8 mouse cellular contexts compared by ENCODE assay signal in the genomic region with DNA sequence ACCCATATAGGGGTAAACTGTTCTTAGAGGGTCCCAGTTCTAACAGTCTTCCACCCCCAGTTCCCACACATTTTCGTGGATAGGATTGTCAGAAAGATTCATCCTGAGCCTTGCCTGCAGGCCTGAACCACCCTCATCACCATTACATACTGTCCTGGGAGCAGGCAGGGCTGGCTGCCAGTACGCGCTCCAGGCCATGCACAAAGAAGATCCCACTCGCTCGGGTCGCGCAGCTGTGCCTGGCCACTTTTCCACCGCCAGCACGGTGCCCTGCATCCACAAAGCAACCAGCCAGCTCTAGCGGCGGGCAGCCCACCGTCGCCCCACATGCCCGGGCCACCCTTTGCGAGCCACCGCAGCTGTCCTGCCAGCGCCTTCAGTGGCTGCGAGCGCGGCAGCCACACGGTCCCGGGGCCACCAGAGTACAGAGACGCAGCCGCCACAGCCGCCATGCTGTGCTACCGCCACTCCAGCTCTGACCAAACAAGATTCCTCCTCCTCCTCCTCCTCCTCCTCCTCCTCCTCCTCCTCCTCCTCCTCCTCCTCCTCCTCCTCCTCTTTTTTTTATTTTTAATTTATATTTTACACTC. TPM values are rescaled to one million over a fixed set of nuclear protein-coding genes. Genes with fewer than 3 reads are reported as not detected.
DNase-seq lines count a peak whose midpoint lies in the region; ATAC-seq and TF ChIP-seq lines count a peak whose summit lies in the region.

No protein-coding gene starts in this region.

- ATAC-seq in heart, embryonic 14.5 days (ENCODE audit: insufficient number of reproducible peaks, insufficient read depth, low FRiP score, low read depth): no peak
- no peak for ATAC-seq in forebrain, embryonic 12.5 days (ENCODE audit: low FRiP score)
- 0 out of 2 replicates have a peak, but pooled peaks have one; percentile 19 for ATAC-seq in limb, embryonic 13.5 days (ENCODE audit: low FRiP score, low read depth)
- ATAC-seq in activated CD4-positive, CD25-positive, alpha-beta regulatory T cell, adult 4 months: no peak
- no peak for ATAC-seq in CD4-positive, CD25-positive, alpha-beta regulatory T cell, adult 4 months

- H3K4me2 ChIP-seq in heart, embryonic 14.5 days (ENCODE audit: low read length): peak overlapping the region; percentile 54
- peak overlapping the region; percentile 34 for H3K4me2 ChIP-seq in forebrain, embryonic 12.5 days
- peak overlapping the region; percentile 49 for H3K4me2 ChIP-seq in limb, embryonic 13.5 days (replicated peaks)

- no peak for TF ChIP-seq POLR2A in ES-Bruce4 (IDR thresholded peaks at IDR 0.05; ENCODE audit: insufficient read depth, low read length)
- TF ChIP-seq POLR2A in cerebellum, adult 2 months (IDR thresholded peaks at IDR 0.05; ENCODE audit: borderline replicate concordance, insufficient read depth, low read length): no peak

- H3K27me3 ChIP-seq in heart, embryonic 14.5 days (ENCODE audit: control insufficient read depth, insufficient read depth, low read length): no peaks in the 10 kb centered on the region; the same call in none of the 2 replicates
- no peaks in the 10 kb centered on the region for H3K27me3 ChIP-seq in ES-Bruce4 (ENCODE audit: control insufficient read depth, insufficient read depth, low read length, poor library complexity, severe bottlenecking)
- H3K27me3 ChIP-seq in forebrain, embryonic 12.5 days: peaks cover 26% of the 10 kb centered on the region
- H3K27me3 ChIP-seq in limb, embryonic 13.5 days: peaks cover 16% of the 10 kb centered on the region; the same call in 1 of the 2 replicates
- H3K27me3 ChIP-seq in cerebellum, adult 2 months (ENCODE audit: control insufficient read depth, insufficient read depth, low read length): no peaks in the 10 kb centered on the region

- H3K4me3 ChIP-seq in heart, embryonic 14.5 days (ENCODE audit: control insufficient read depth in 1 of 2, insufficient read depth in 1 of 2, low read depth in 1 of 2, low read length in 2 of 2): peak overlapping the region; percentile 24 to 39; a peak in 3 of 4 replicates
- peak overlapping the region; percentile 62 for H3K4me3 ChIP-seq in ES-Bruce4 (ENCODE audit: low read depth, low read length)
- H3K4me3 ChIP-seq in forebrain, embryonic 12.5 days (replicated peaks): peak overlapping the region; percentile 19
- H3K4me3 ChIP-seq in limb, embryonic 13.5 days: peak overlapping the region; percentile 30
- no peak overlapping the region for H3K4me3 ChIP-seq in cerebellum, adult 2 months (replicated peaks; ENCODE audit: insufficient read depth, low read depth, low read length)

- no peaks in the 10 kb centered on the region for H3K4me1 ChIP-seq in heart, embryonic 14.5 days (ENCODE audit: control insufficient read depth in 2 of 2, insufficient read depth in 2 of 2, low read length in 2 of 2)
- no peaks in the 10 kb centered on the region for H3K4me1 ChIP-seq in ES-Bruce4 (ENCODE audit: control insufficient read depth, insufficient read depth, low read length)
- H3K4me1 ChIP-seq in forebrain, embryonic 12.5 days: no peaks in the 10 kb centered on the region
- H3K4me1 ChIP-seq in limb, embryonic 13.5 days: no peaks in the 10 kb centered on the region
- no peaks in the 10 kb centered on the region for H3K4me1 ChIP-seq in cerebellum, adult 2 months (ENCODE audit: control insufficient read depth, insufficient read depth, low read length)

- TF ChIP-seq CTCF in ES-Bruce4 (IDR thresholded peaks at IDR 0.05; ENCODE audit: low read depth, low read length): no peak
- no peak for TF ChIP-seq CTCF in cerebellum, adult 2 months (IDR thresholded peaks at IDR 0.05; ENCODE audit: borderline replicate concordance, insufficient read depth, low read depth, low read length)

- no peak for TF ChIP-seq EP300 in ES-Bruce4 (IDR thresholded peaks at IDR 0.05; ENCODE audit: insufficient read depth, low read depth, low read length)

- no peak for DNase-seq in heart, postnatal 4 days
- DNase-seq in cerebellum, adult 2 months: no peak

- H3K27ac ChIP-seq in heart, embryonic 14.5 days (replicated peaks in 1 of 2; ENCODE audit: control insufficient read depth in 1 of 2, insufficient read depth in 1 of 2, low read depth in 2 of 2, low read length in 2 of 2): no peak overlapping the region
- no peak overlapping the region for H3K27ac ChIP-seq in ES-Bruce4 (ENCODE audit: insufficient read depth, low read length)
- no peak overlapping the region for H3K27ac ChIP-seq in forebrain, embryonic 12.5 days
- H3K27ac ChIP-seq in limb, embryonic 13.5 days: no peak overlapping the region
- H3K27ac ChIP-seq in cerebellum, adult 2 months (ENCODE audit: insufficient read depth, low read length): no peak overlapping the region

- H3K9ac ChIP-seq in heart, embryonic 14.5 days (ENCODE audit: low read length): no peak overlapping the region; the same call in 1 of the 2 replicates
- peak overlapping the region; percentile 40 for H3K9ac ChIP-seq in ES-Bruce4 (ENCODE audit: low read depth, poor library complexity, severe bottlenecking)
- no peak overlapping the region for H3K9ac ChIP-seq in forebrain, embryonic 12.5 days
- H3K9ac ChIP-seq in limb, embryonic 13.5 days: no peak overlapping the region

- H3K9me3 ChIP-seq in heart, embryonic 14.5 days (ENCODE audit: control insufficient read depth, low read length): no peaks in the 10 kb centered on the region
- H3K9me3 ChIP-seq in ES-Bruce4 (replicated peaks; ENCODE audit: control insufficient read depth, insufficient read depth, low read length, poor library complexity, severe bottlenecking): no peaks in the 10 kb centered on the region
- H3K9me3 ChIP-seq in forebrain, embryonic 12.5 days: no peaks in the 10 kb centered on the region
- H3K9me3 ChIP-seq in limb, embryonic 13.5 days: no peaks in the 10 kb centered on the region

- no peaks in the 10 kb centered on the region for H3K36me3 ChIP-seq in heart, embryonic 14.5 days (ENCODE audit: control insufficient read depth, insufficient read depth, low read length)
- no peaks in the 10 kb centered on the region for H3K36me3 ChIP-seq in ES-Bruce4 (ENCODE audit: control insufficient read depth, insufficient read depth, low read length, poor library complexity, severe bottlenecking)
- H3K36me3 ChIP-seq in forebrain, embryonic 12.5 days (replicated peaks): no peaks in the 10 kb centered on the region
- H3K36me3 ChIP-seq in limb, embryonic 13.5 days: no peaks in the 10 kb centered on the region

- WGBS in heart, embryonic 14.5 days: 37% methylated on average over 25 of the region's 26 CpGs
- 45% methylated on average over 26 of the region's 26 CpGs for WGBS in forebrain, embryonic 12.5 days
- 68% methylated on average over 11 of the region's 26 CpGs for WGBS in limb, embryonic 13.5 days
- 43% methylated on average over 26 of the region's 26 CpGs for WGBS in cerebellum, adult 2 months

RNA-seq across cellular contexts. Expression of gene Magee1, which starts 31.8 kb away (rescaled TPM):
- 7.5 and 9.3 TPM in 2 replicates for polyA plus RNA-seq in heart, embryonic 14.5 days (2014; fragmentation: Nextera tagmentation; extraction: Ambion mirVana)
- total RNA-seq in heart, postnatal 4 days (2021): 1 to 10 TPM; 8.7 to 9.8 TPM
- polyA plus RNA-seq in ES-Bruce4 (2011; ENCODE audit: insufficient read depth, insufficient read length, low read depth, missing spikeins): 1.9 and 2.1 TPM in 2 replicates
- 69.6 and 76.6 TPM in 2 replicates for polyA plus RNA-seq in forebrain, embryonic 12.5 days (2016; fragmentation: Nextera tagmentation; extraction: Ambion mirVana)
- 31.9 and 33.1 TPM in 2 replicates for polyA plus RNA-seq in limb, embryonic 13.5 days (2015; fragmentation: Nextera tagmentation; extraction: Ambion mirVana)
- polyA plus RNA-seq in activated CD4-positive, CD25-positive, alpha-beta regulatory T cell, adult 4 months (2017; shearing (Covaris generic)): 1 to 10 TPM; 1.9 to 3.1 TPM
- polyA plus RNA-seq in CD4-positive, CD25-positive, alpha-beta regulatory T cell, adult 4 months (2017; shearing (Covaris generic)): 1 to 10 TPM; 2.6 to 3.4 TPM
- polyA plus RNA-seq in cerebellum, adult 2 months (2012; rRNA removed): 112 and 127 TPM in 2 replicates
